Mouse (Mus musculus): ENCODE results near the gene Slc37a3. TPM values are rescaled to one million over a fixed set of nuclear protein-coding genes. Genes with fewer than 3 reads are reported as not detected.
A peak's percentile ranks its signal among the peaks of the same experiment; 100 is the strongest.

Gene Slc37a3
- polyA plus RNA-seq, 2 experiments = 3.7 to 6.3 TPM

DNA sequence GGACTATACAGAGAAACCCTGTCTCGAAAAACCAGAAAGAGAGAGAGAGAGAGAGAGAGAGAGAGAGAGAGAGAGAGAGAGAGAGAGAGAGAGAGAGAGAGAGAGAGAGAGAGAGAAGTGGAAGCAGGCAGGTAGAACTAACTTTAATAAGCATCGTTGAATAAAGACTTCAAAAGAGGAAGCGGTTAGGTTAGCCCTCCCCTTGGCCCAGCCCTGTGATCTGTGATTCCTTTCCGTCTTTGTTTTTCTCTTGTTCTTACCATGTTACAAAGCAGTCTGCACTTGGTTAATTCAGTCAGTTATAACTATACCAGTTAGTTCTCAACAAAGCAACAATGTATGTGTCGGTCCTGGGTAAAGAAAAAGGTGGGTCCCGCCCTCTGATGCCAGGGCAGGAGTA lies 61.4 kb downstream of the Slc37a3 start:
- H3K27ac ChIP-seq = no peak overlapping the region
- H3K9me3 ChIP-seq (ENCODE audit: control insufficient read depth, low read length) = no peaks in the 10 kb centered on the region
- no peak overlapping the region for H3K4me3 ChIP-seq (ENCODE audit: insufficient read depth in 1 of 2, low read depth in 2 of 2, low read length in 2 of 2)
- DNase-seq (ENCODE audit: low read depth in 3 of 3, low spot score in 3 of 3) (no peak), ATAC-seq (ENCODE audit: insufficient read depth) (no peak)
- no peaks in the 10 kb centered on the region for H3K27me3 ChIP-seq (ENCODE audit: control insufficient read depth, insufficient read depth, low read length)
- no peak overlapping the region for H3K4me2 ChIP-seq (ENCODE audit: low read depth)
- TF ChIP-seq EP300 (IDR thresholded peaks at IDR 0.05; ENCODE audit: low read depth) (no peak), CTCF (IDR thresholded peaks at IDR 0.05; ENCODE audit: low read depth) (no peak)
- H3K9ac ChIP-seq (replicated peaks) = no peak overlapping the region
- no peaks in the 10 kb centered on the region for H3K36me3 ChIP-seq (replicated peaks; ENCODE audit: control insufficient read depth, insufficient read depth, low read depth)
- no peaks in the 10 kb centered on the region for H3K4me1 ChIP-seq (replicated peaks; ENCODE audit: control insufficient read depth in 2 of 2, insufficient read depth in 2 of 2, low read length in 1 of 2)
- 50% methylated on average over 6 of the region's 6 CpGs for WGBS (ENCODE audit: insufficient replicate concordance)

- Histone ChIP-seq H3K27me3 (ENCODE audit: control insufficient read depth, insufficient read depth, low read length) (no peaks in the 10 kb centered on the region), H3K4me1 (replicated peaks; ENCODE audit: control insufficient read depth in 2 of 2, insufficient read depth in 2 of 2, low read length in 1 of 2) (no peaks in the 10 kb centered on the region), H3K4me3 (ENCODE audit: insufficient read depth in 1 of 2, low read depth in 2 of 2, low read length in 2 of 2) (no peak overlapping the region), H3K27ac (no peak overlapping the region), H3K4me2 (ENCODE audit: low read depth) (no peak overlapping the region), H3K9me3 (ENCODE audit: control insufficient read depth, low read length) (no peaks in the 10 kb centered on the region), H3K9ac (replicated peaks) (no peak overlapping the region), H3K36me3 (replicated peaks; ENCODE audit: control insufficient read depth, insufficient read depth, low read depth) (no peaks in the 10 kb centered on the region)
- no peak for ATAC-seq (ENCODE audit: insufficient read depth)
- no peak for TF ChIP-seq EP300 (IDR thresholded peaks at IDR 0.05; ENCODE audit: low read depth)
- no peak for TF ChIP-seq CTCF (IDR thresholded peaks at IDR 0.05; ENCODE audit: low read depth)
- DNase-seq (ENCODE audit: low read depth in 3 of 3, low spot score in 3 of 3) = no peak
- WGBS (ENCODE audit: insufficient replicate concordance) = 76% methylated on average over 12 of the region's 12 CpGs
Measured at GRCm38 (mm10) chr6:39314461-39314860, 63.0 kb downstream of the Slc37a3 start.

DNA sequence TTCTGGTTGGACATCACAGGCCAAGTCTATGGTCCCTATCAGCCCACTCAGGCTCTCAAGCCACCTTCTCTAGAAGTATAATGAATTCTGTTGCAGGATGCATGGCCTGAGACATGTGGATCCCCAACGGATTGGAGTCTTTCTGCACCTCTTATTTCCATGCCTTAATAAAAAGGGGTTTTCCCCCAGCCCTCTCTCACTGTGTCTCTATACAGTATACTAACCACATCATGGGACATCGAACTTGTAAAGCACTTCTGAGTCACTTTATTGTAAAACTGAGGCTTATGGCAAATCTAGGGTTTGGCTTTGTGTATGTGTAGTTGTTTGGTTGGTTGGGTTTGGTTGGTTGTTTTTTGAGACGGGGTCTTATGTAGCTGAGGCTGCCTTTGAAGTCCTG lies 65.7 kb downstream of the Slc37a3 start:
- no peak overlapping the region for H3K27ac ChIP-seq
- DNase-seq (ENCODE audit: low read depth in 3 of 3, low spot score in 3 of 3) = no peak
- no peaks in the 10 kb centered on the region for H3K36me3 ChIP-seq (replicated peaks; ENCODE audit: control insufficient read depth, insufficient read depth, low read depth)
- ATAC-seq (ENCODE audit: insufficient read depth) = no peak
- no peak overlapping the region for H3K4me3 ChIP-seq (ENCODE audit: insufficient read depth in 1 of 2, low read depth in 2 of 2, low read length in 2 of 2)
- no peaks in the 10 kb centered on the region for H3K27me3 ChIP-seq (ENCODE audit: control insufficient read depth, insufficient read depth, low read length)
- TF ChIP-seq CTCF (IDR thresholded peaks at IDR 0.05; ENCODE audit: low read depth) (no peak), EP300 (IDR thresholded peaks at IDR 0.05; ENCODE audit: low read depth) (no peak)
- no peak overlapping the region for H3K9ac ChIP-seq (replicated peaks)
- H3K9me3 ChIP-seq (ENCODE audit: control insufficient read depth, low read length) = no peaks in the 10 kb centered on the region
- no peaks in the 10 kb centered on the region for H3K4me1 ChIP-seq (replicated peaks; ENCODE audit: control insufficient read depth in 2 of 2, insufficient read depth in 2 of 2, low read length in 1 of 2)
- 50% methylated on average over 3 of the region's 3 CpGs for WGBS (ENCODE audit: insufficient replicate concordance)
- no peak overlapping the region for H3K4me2 ChIP-seq (ENCODE audit: low read depth)

GRCm38 (mm10) chr6:39304371-39304874 lies 73.1 kb downstream of the Slc37a3 start:
- no peaks in the 10 kb centered on the region for H3K9me3 ChIP-seq (ENCODE audit: control insufficient read depth, low read length)
- no peak for DNase-seq (ENCODE audit: low read depth in 3 of 3, low spot score in 3 of 3)
- ATAC-seq (ENCODE audit: insufficient read depth) = no peak
- H3K4me2 ChIP-seq (ENCODE audit: low read depth) = no peak overlapping the region
- no peaks in the 10 kb centered on the region for H3K27me3 ChIP-seq (ENCODE audit: control insufficient read depth, insufficient read depth, low read length)
- no peaks in the 10 kb centered on the region for H3K36me3 ChIP-seq (replicated peaks; ENCODE audit: control insufficient read depth, insufficient read depth, low read depth)
- no peak overlapping the region for H3K27ac ChIP-seq
- H3K4me1 ChIP-seq (replicated peaks; ENCODE audit: control insufficient read depth in 2 of 2, insufficient read depth in 2 of 2, low read length in 1 of 2) = no peaks in the 10 kb centered on the region
- H3K4me3 ChIP-seq (ENCODE audit: insufficient read depth in 1 of 2, low read depth in 2 of 2, low read length in 2 of 2) = no peak overlapping the region
- no peak overlapping the region for H3K9ac ChIP-seq (replicated peaks)
- TF ChIP-seq EP300 (IDR thresholded peaks at IDR 0.05; ENCODE audit: low read depth) = no peak
- TF ChIP-seq CTCF (IDR thresholded peaks at IDR 0.05; ENCODE audit: low read depth) = no peak
- WGBS (ENCODE audit: insufficient replicate concordance) = 62% methylated on average over 6 of the region's 6 CpGs

GRCm38 (mm10) chr6:39301484-39301883 lies 76.0 kb downstream of the Slc37a3 start:
- no peak overlapping the region for H3K27ac ChIP-seq
- H3K27me3 ChIP-seq (ENCODE audit: control insufficient read depth, insufficient read depth, low read length) = no peaks in the 10 kb centered on the region
- 47% methylated on average over 3 of the region's 3 CpGs for WGBS (ENCODE audit: insufficient replicate concordance)
- TF ChIP-seq CTCF (IDR thresholded peaks at IDR 0.05; ENCODE audit: low read depth) = no peak
- no peak for TF ChIP-seq EP300 (IDR thresholded peaks at IDR 0.05; ENCODE audit: low read depth)
- H3K4me3 ChIP-seq (ENCODE audit: insufficient read depth in 1 of 2, low read depth in 2 of 2, low read length in 2 of 2) = no peak overlapping the region
- H3K4me1 ChIP-seq (replicated peaks; ENCODE audit: control insufficient read depth in 2 of 2, insufficient read depth in 2 of 2, low read length in 1 of 2) = no peaks in the 10 kb centered on the region
- no peaks in the 10 kb centered on the region for H3K9me3 ChIP-seq (ENCODE audit: control insufficient read depth, low read length)
- no peak overlapping the region for H3K4me2 ChIP-seq (ENCODE audit: low read depth)
- H3K36me3 ChIP-seq (replicated peaks; ENCODE audit: control insufficient read depth, insufficient read depth, low read depth) = no peaks in the 10 kb centered on the region
- no peak overlapping the region for H3K9ac ChIP-seq (replicated peaks)
- peak in 1 of 3 experiments; percentile 22 for DNase-seq (ENCODE audit: low read depth in 3 of 3, low spot score in 3 of 3)
- no peak for ATAC-seq (ENCODE audit: insufficient read depth)

Measured in liver, embryonic 14.5 days (tissue).